Comparison of ENCODE assay signal across 9 mouse cellular contexts in the genomic region with DNA sequence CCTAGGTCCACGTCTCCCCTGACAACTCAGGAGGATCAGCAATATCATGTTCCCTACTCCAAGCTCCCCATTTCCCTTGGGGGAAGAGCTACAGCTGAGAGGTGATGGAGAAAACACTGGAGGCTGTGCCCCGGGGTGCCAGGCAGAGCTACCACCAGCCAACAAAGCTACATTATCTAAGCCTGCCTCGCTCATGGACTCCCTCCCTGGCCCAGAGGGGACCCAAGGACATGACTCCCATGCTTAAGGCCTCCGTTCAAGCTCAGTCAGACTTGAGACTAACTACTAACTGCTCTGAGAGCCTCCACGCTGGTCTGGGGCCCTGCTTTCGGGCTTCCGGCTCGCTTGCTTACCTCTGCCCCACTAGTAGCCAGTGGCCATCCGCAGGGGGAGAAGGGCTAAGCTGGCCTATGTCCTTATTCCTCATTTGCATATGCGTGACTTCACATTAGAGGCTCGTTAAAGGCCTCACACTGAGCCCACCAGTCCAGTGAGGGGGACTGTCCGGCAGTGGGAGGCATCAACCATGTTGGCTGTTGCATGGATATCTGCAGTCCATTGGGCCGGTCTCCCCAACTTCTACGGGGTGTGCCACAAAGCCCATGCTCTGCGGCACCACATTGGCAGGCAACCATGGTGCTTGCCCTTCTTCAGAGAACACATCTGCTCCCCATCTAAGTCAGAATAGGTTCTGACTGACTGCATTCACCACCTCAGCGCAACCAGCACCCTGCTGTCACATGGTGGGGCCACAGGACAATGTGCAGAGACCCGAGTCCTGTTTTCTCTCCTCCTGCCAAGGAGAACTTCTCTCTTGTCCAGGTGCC. TPM values are rescaled to one million over a fixed set of nuclear protein-coding genes. Genes with fewer than 3 reads are reported as not detected.
A peak's percentile ranks its signal among the peaks of the same experiment; 100 is the strongest.
DNase-seq lines count a peak whose midpoint lies in the region; ATAC-seq and TF ChIP-seq lines count a peak whose summit lies in the region.
"Had no signal": no experiment of that assay in that cellular context is flagged by ENCODE, and none has a peak within 500 bp of the region (broad histone marks: within the 10 kb centered on the region; RNA-seq: fewer than 3 reads in every experiment).

No protein-coding gene starts in this region.

- WGBS in hindbrain, embryonic 10.5 days, result 74% methylated on average over 17 of the region's 17 CpGs
- WGBS in hindbrain, embryonic 11.5 days, result 74% methylated on average over 17 of the region's 17 CpGs
- WGBS in heart, embryonic 16.5 days, result 73% methylated on average over 17 of the region's 17 CpGs
- 89% methylated on average over 17 of the region's 17 CpGs for WGBS in macrophage (ENCODE audit: missing documents)

- no peak for TF ChIP-seq CTCF in cortical plate, adult 2 months (IDR thresholded peaks at IDR 0.05; ENCODE audit: extremely low read depth, insufficient read depth, low read length)

- DNase-seq in hindbrain, embryonic 10.5 days (ENCODE audit: low spot score), result no peak
- DNase-seq in hindbrain, embryonic 11.5 days (ENCODE audit: low spot score), result no peak
- DNase-seq in thymus, postnatal 4 days, result no peak
- no peak for DNase-seq in Muller cell, postnatal 12 days (ENCODE audit: inconsistent ontology term)
- no peak for DNase-seq in spleen, postnatal 14 days (ENCODE audit: low spot score in 2 of 2)

- no peak overlapping the region for H3K4me2 ChIP-seq in hindbrain, embryonic 11.5 days (replicated peaks; ENCODE audit: low read depth, low read length)
- H3K4me2 ChIP-seq in heart, embryonic 16.5 days (ENCODE audit: low read depth, low read length), result peak overlapping the region; percentile 13

- peak overlapping the region; percentile 74 for H3K27ac ChIP-seq in hindbrain, embryonic 10.5 days
- H3K27ac ChIP-seq in hindbrain, embryonic 11.5 days (ENCODE audit: low read depth, low read length), result no peak overlapping the region
- peak overlapping the region; percentile 81 for H3K27ac ChIP-seq in cortical plate, adult 2 months (ENCODE audit: insufficient read depth, low read length)
- peak overlapping the region; percentile 64 for H3K27ac ChIP-seq in heart, embryonic 16.5 days (ENCODE audit: low read length)
- peak overlapping the region; percentile 74 for H3K27ac ChIP-seq in macrophage

- peak overlapping the region; percentile 29 for H3K4me3 ChIP-seq in hindbrain, embryonic 10.5 days
- no peak overlapping the region for H3K4me3 ChIP-seq in hindbrain, embryonic 11.5 days (ENCODE audit: low read depth, low read length)
- peak overlapping the region; percentile 7; the same call in 1 of the 2 replicates for H3K4me3 ChIP-seq in cortical plate, adult 2 months (ENCODE audit: insufficient read depth, low read length)
- no peak overlapping the region for H3K4me3 ChIP-seq in heart, embryonic 16.5 days (ENCODE audit: low read length)
- no peak overlapping the region; the same call in 1 of the 2 replicates for H3K4me3 ChIP-seq in macrophage (ENCODE audit: inconsistent target)

- H3K36me3 ChIP-seq in hindbrain, embryonic 10.5 days, result peaks cover 48% of the 10 kb centered on the region
- no peaks in the 10 kb centered on the region for H3K36me3 ChIP-seq in hindbrain, embryonic 11.5 days (ENCODE audit: control insufficient read depth, insufficient read depth, low read length)
- H3K36me3 ChIP-seq in heart, embryonic 16.5 days (ENCODE audit: control insufficient read depth, insufficient read depth), result no peaks in the 10 kb centered on the region
- peaks cover 3% of the 10 kb centered on the region; the same call in 1 of the 2 replicates for H3K36me3 ChIP-seq in macrophage (ENCODE audit: inconsistent target)

- no peaks in the 10 kb centered on the region for H3K9me3 ChIP-seq in hindbrain, embryonic 10.5 days
- H3K9me3 ChIP-seq in hindbrain, embryonic 11.5 days (ENCODE audit: control insufficient read depth, low read length), result no peaks in the 10 kb centered on the region
- H3K9me3 ChIP-seq in heart, embryonic 16.5 days (replicated peaks; ENCODE audit: control insufficient read depth, low read length), result no peaks in the 10 kb centered on the region
- H3K9me3 ChIP-seq: G1E had no signal

- peaks cover 93% of the 10 kb centered on the region for H3K79me2 ChIP-seq in macrophage (ENCODE audit: inconsistent target)

- no peak for TF ChIP-seq POLR2A in cortical plate, adult 2 months (IDR thresholded peaks at IDR 0.05; ENCODE audit: extremely low read depth, insufficient read depth, low read length)

- H3K9ac ChIP-seq in hindbrain, embryonic 11.5 days (ENCODE audit: low read depth, low read length), result no peak overlapping the region
- H3K9ac ChIP-seq in heart, embryonic 16.5 days (ENCODE audit: low read length), result peak overlapping the region; percentile 34

- no peak for ATAC-seq in hindbrain, embryonic 11.5 days (ENCODE audit: low FRiP score)
- no peak for ATAC-seq in heart, embryonic 16.5 days (replicated peaks; ENCODE audit: extremely low read depth, insufficient read depth, low FRiP score)

- peaks cover 85% of the 10 kb centered on the region for H3K4me1 ChIP-seq in hindbrain, embryonic 10.5 days (replicated peaks)
- peaks cover 20% of the 10 kb centered on the region for H3K4me1 ChIP-seq in hindbrain, embryonic 11.5 days (replicated peaks; ENCODE audit: control insufficient read depth, insufficient read depth, low read length)
- H3K4me1 ChIP-seq in cortical plate, adult 2 months (ENCODE audit: control insufficient read depth, insufficient read depth, low read length), result peaks cover 27% of the 10 kb centered on the region
- peaks cover 64% of the 10 kb centered on the region for H3K4me1 ChIP-seq in heart, embryonic 16.5 days (ENCODE audit: control insufficient read depth, insufficient read depth, low read length)

- H3K27me3 ChIP-seq in hindbrain, embryonic 10.5 days (ENCODE audit: insufficient read depth, poor library complexity, severe bottlenecking), result no peaks in the 10 kb centered on the region
- H3K27me3 ChIP-seq in hindbrain, embryonic 11.5 days (ENCODE audit: control insufficient read depth, insufficient read depth, low read length), result no peaks in the 10 kb centered on the region
- no peaks in the 10 kb centered on the region for H3K27me3 ChIP-seq in heart, embryonic 16.5 days (ENCODE audit: control insufficient read depth, insufficient read depth, low read length)

RNA-seq across cellular contexts. Expression of a gene that starts 3.5 kb away (rescaled TPM):
- 64.8 and 99.0 TPM in 2 replicates for polyA plus RNA-seq in hindbrain, embryonic 10.5 days (2016; fragmentation: Nextera tagmentation; extraction: Ambion mirVana)
- 54.6 and 65.5 TPM in 2 replicates for polyA plus RNA-seq in hindbrain, embryonic 11.5 days (2014; fragmentation: Nextera tagmentation; extraction: Ambion mirVana)
- 206 and 215 TPM in 2 replicates for polyA plus RNA-seq in cortical plate, adult 2 months (2012; rRNA removed)
- 34.7 and 36.1 TPM in 2 replicates for polyA plus RNA-seq in heart, embryonic 16.5 days (2015; fragmentation: Nextera tagmentation; extraction: Ambion mirVana)
- total RNA-seq in macrophage (2018; cell fraction: chromatin; rRNA removed), result 100 to 1,000 TPM in 25 of 26 experiments, 10 to 100 TPM in 1; 97.4 to 591 (median 259) TPM
- 100 to 1,000 TPM; 123 to 196 (median 163) TPM for total RNA-seq in macrophage (2018; cell fraction: cytosol; rRNA removed)
- 100 to 1,000 TPM; 107 to 224 (median 158) TPM for total RNA-seq in macrophage (2018; cell fraction: nucleus; rRNA removed)
- polyA plus RNA-seq in macrophage (2018), result 105 to 157 TPM (median 139 TPM) in 3 replicates

RNA-seq across cellular contexts. Expression of a gene that starts 9.5 kb away (rescaled TPM):
- 95.4 and 101 TPM in 2 replicates for polyA plus RNA-seq in hindbrain, embryonic 10.5 days (2016; fragmentation: Nextera tagmentation; extraction: Ambion mirVana)
- polyA plus RNA-seq in hindbrain, embryonic 11.5 days (2014; fragmentation: Nextera tagmentation; extraction: Ambion mirVana), result 17.8 and 39.1 TPM in 2 replicates
- polyA plus RNA-seq in cortical plate, adult 2 months (2012; rRNA removed), result 111 and 117 TPM in 2 replicates
- 78.1 and 81.3 TPM in 2 replicates for polyA plus RNA-seq in heart, embryonic 16.5 days (2015; fragmentation: Nextera tagmentation; extraction: Ambion mirVana)
- total RNA-seq in macrophage (2018; cell fraction: chromatin; rRNA removed), result 10 to 100 TPM; 34.4 to 67.3 (median 48.2) TPM
- total RNA-seq in macrophage (2018; cell fraction: cytosol; rRNA removed), result 100 to 1,000 TPM in 8 of 26 experiments, 10 to 100 TPM in 18; 77.1 to 117 (median 93.5) TPM
- 10 to 100 TPM; 48.1 to 87.5 (median 60.6) TPM for total RNA-seq in macrophage (2018; cell fraction: nucleus; rRNA removed)
- polyA plus RNA-seq in macrophage (2018), result 93.4 to 103 TPM (median 95.6 TPM) in 3 replicates

RNA-seq across cellular contexts. Expression of a gene that starts 34.0 kb away (rescaled TPM):
- polyA plus RNA-seq in hindbrain, embryonic 10.5 days (2016; fragmentation: Nextera tagmentation; extraction: Ambion mirVana), result 6.1 and 18.5 TPM in 2 replicates
- polyA plus RNA-seq in hindbrain, embryonic 11.5 days (2014; fragmentation: Nextera tagmentation; extraction: Ambion mirVana), result 15.6 and 17.4 TPM in 2 replicates
- polyA plus RNA-seq in cortical plate, adult 2 months (2012; rRNA removed), result 0.36 and 0.52 TPM in 2 replicates
- polyA plus RNA-seq in heart, embryonic 16.5 days (2015; fragmentation: Nextera tagmentation; extraction: Ambion mirVana), result 4.5 and 5.0 TPM in 2 replicates
- 1 to 10 TPM in 1 of 26 experiments, not detected in 25; 5.2 TPM for total RNA-seq in macrophage (2018; cell fraction: chromatin; rRNA removed)
- not detected for total RNA-seq in macrophage (2018; cell fraction: cytosol; rRNA removed)
- total RNA-seq in macrophage (2018; cell fraction: nucleus; rRNA removed), result under 1 TPM in 1 of 26 experiments, not detected in 25; 0.72 TPM
- polyA plus RNA-seq in macrophage (2018), result not detected in 3 replicates
- polyA plus RNA-seq: G1E had no signal

RNA-seq across cellular contexts. Expression of a gene that starts 50.1 kb away (rescaled TPM):
- polyA plus RNA-seq in hindbrain, embryonic 10.5 days (2016; fragmentation: Nextera tagmentation; extraction: Ambion mirVana), result 230 and 252 TPM in 2 replicates
- 191 and 228 TPM in 2 replicates for polyA plus RNA-seq in hindbrain, embryonic 11.5 days (2014; fragmentation: Nextera tagmentation; extraction: Ambion mirVana)
- polyA plus RNA-seq in cortical plate, adult 2 months (2012; rRNA removed), result 86.1 and 98.1 TPM in 2 replicates
- polyA plus RNA-seq in heart, embryonic 16.5 days (2015; fragmentation: Nextera tagmentation; extraction: Ambion mirVana), result 137 and 143 TPM in 2 replicates
- 1,000 to 10,000 TPM in 11 of 26 experiments, 100 to 1,000 TPM in 15; 773 to 1,275 (median 979) TPM for total RNA-seq in macrophage (2018; cell fraction: chromatin; rRNA removed)
- 100 to 1,000 TPM in 24 of 26 experiments, 10 to 100 TPM in 2; 90.2 to 183 (median 118) TPM for total RNA-seq in macrophage (2018; cell fraction: cytosol; rRNA removed)
- 100 to 1,000 TPM; 424 to 709 (median 586) TPM for total RNA-seq in macrophage (2018; cell fraction: nucleus; rRNA removed)
- 109 to 345 TPM (median 123 TPM) in 3 replicates for polyA plus RNA-seq in macrophage (2018)

Comparison
In these comparisons a context has a peak if more than half of its experiments do, and no peak if none do; other contexts are left out.
1. H3K4me3 ChIP-seq: peak in hindbrain, embryonic 10.5 days (single experiment) and cortical plate, adult 2 months (single experiment); none in hindbrain, embryonic 11.5 days (single experiment), heart, embryonic 16.5 days (single experiment) and macrophage (single experiment).